Mouse (Mus musculus) cortical plate, adult 2 months (tissue): ENCODE data around the gene Ms4a6c.
"Not testable (repeated sequence)": the region's sequence is repeated elsewhere in the genome, so short reads cannot be mapped to it uniquely, and the experiment has no call there.

Experiments
- CTCF ChIP-seq: fragments of 200-500 bp; IDR thresholded peaks from 2 replicates; pipeline ENCODE4 v1.5.1; 2011; ENCODE audit warnings: mild to moderate bottlenecking, control low read depth, low read length; ENCODE audit not compliant: insufficient read depth; ENCODE audit errors: extremely low read depth
- POLR2A ChIP-seq: fragments of 200-500 bp; IDR thresholded peaks from 2 replicates; pipeline ENCODE4 v1.6.1; 2011; ENCODE audit warnings: mild to moderate bottlenecking, low read length, control low read depth; ENCODE audit not compliant: insufficient read depth; ENCODE audit errors: extremely low read depth

GRCm38 (mm10) chr19:11464795-11465194 is 4.4 kb upstream of the Ms4a6c start:
- not testable (repeated sequence) for TF ChIP-seq POLR2A, CTCF
